Mouse (Mus musculus) cerebellum, adult 9-11 months (tissue): ENCODE measurements at regions not wholly inside any gene's neighbourhood (a gene's known extent, or its start where the extent isn't known, plus 50 kb on each side); places are given as distances from the start of the nearest gene placed in this dataset.

Experiments
- DNase-seq: peaks from one replicate; pipeline ENCODE4 v3.0.0; 2022

- no peak for DNase-seq
These were observed 63.6 kb downstream of the Hif1an start for GRCm38 (mm10) chr19:44626261-44626660.

- DNase-seq: no peak
These were observed 67.1 kb downstream of the Hif1an start for GRCm38 (mm10) chr19:44629705-44630104.

GRCm38 (mm10) chr19:44631356-44632007 is 68.8 kb downstream of the Hif1an start:
- no peak for DNase-seq

- no peak for DNase-seq
These were observed 74.6 kb downstream of the Hif1an start for GRCm38 (mm10) chr19:44637145-44637719.

- no peak for DNase-seq
These were observed 77.4 kb downstream of the Hif1an start for GRCm38 (mm10) chr19:44640021-44640420.

GRCm38 (mm10) chr19:44640551-44640950 is 77.9 kb downstream of the Hif1an start:
- DNase-seq: no peak

- DNase-seq: no peak
These were observed 79.6 kb downstream of the Hif1an start for GRCm38 (mm10) chr19:44642294-44642693.

GRCm38 (mm10) chr19:44644376-44644775 is 81.7 kb downstream of the Hif1an start:
- DNase-seq: no peak

- no peak for DNase-seq
These were observed 82.3 kb downstream of the Hif1an start for GRCm38 (mm10) chr19:44644929-44645328.

- DNase-seq: no peak
These were observed 83.9 kb downstream of the Hif1an start for GRCm38 (mm10) chr19:44646548-44646947.

- no peak for DNase-seq
These were observed 86.6 kb downstream of the Hif1an start for GRCm38 (mm10) chr19:44649206-44649605.

GRCm38 (mm10) chr19:44650841-44651240 is 88.2 kb downstream of the Hif1an start:
- no peak for DNase-seq

- no peak for DNase-seq
These were observed 89.0 kb downstream of the Hif1an start for GRCm38 (mm10) chr19:44651605-44652004.

- DNase-seq: peak; percentile 17
These were observed 93.1 kb downstream of the Hif1an start for GRCm38 (mm10) chr19:44655719-44656118.

- DNase-seq: no peak
These were observed 96.5 kb upstream of the Pax2 start for GRCm38 (mm10) chr19:44659316-44659715.

GRCm38 (mm10) chr19:44669535-44669958 is 86.3 kb upstream of the Pax2 start:
- DNase-seq: no peak

- no peak for DNase-seq
These were observed 81.1 kb upstream of the Pax2 start for GRCm38 (mm10) chr19:44674621-44675245.

GRCm38 (mm10) chr19:44676555-44677120 is 79.2 kb upstream of the Pax2 start:
- DNase-seq: no peak

- no peak for DNase-seq
These were observed 78.5 kb upstream of the Pax2 start for GRCm38 (mm10) chr19:44677295-44677694.

- DNase-seq: no peak
These were observed 77.2 kb upstream of the Pax2 start for GRCm38 (mm10) chr19:44678686-44679085.

GRCm38 (mm10) chr19:44681675-44682074 is 74.2 kb upstream of the Pax2 start:
- no peak for DNase-seq

GRCm38 (mm10) chr19:44683191-44683590 is 72.7 kb upstream of the Pax2 start:
- DNase-seq: no peak

- DNase-seq: no peak
These were observed 71.8 kb upstream of the Pax2 start for GRCm38 (mm10) chr19:44684061-44684514.

- DNase-seq: no peak
These were observed 69.8 kb upstream of the Pax2 start for GRCm38 (mm10) chr19:44686061-44686460.
